Mouse (Mus musculus): ENCODE measurements around the gene Olfr1507.

DNA sequence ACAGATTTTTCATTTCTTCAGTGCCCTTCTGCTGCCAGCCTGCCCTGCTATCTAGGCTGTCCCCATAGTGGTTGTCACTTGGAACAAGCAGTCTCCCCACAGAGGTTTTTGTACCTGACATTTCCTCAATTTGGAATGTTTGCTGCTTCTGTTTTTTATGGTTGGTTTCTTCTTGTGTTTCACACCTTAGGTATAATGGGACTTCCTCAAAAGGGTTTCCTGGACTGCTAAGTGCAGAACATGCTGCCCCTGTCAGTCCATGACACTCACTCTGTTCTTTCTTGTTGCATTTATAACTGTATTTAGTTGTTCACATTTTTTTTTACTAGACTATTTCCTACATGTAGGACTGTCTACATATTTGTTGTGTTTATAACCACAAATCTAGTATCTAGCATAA is 33.6 kb downstream of the Olfr1507 start:
- no peak for TF ChIP-seq GATA1 (IDR thresholded peaks at IDR 0.05; ENCODE audit: borderline replicate concordance, low read length)
- no peak for TF ChIP-seq FLI1 (IDR thresholded peaks at IDR 0.05; ENCODE audit: low read length)

Measured in megakaryocyte, embryonic 14.5 days (primary cell).